Mouse (Mus musculus) gastrocnemius, adult 18-20 months (tissue): ENCODE measurements around the gene Hoxd3. TPM values are rescaled to one million over a fixed set of nuclear protein-coding genes. Genes with fewer than 3 reads are reported as not detected.

Experiments
- DNase-seq: peaks from one replicate; pipeline ENCODE4 v3.0.0; 2021; ENCODE audit warnings: low spot score
- microRNA-seq: library from miRNA; unstranded; fragments of <30 nt; microRNA quantifications from one replicate; pipeline ENCODE4 v1.2.0, GENCODE M21; 2021
- total RNA-seq, 2 experiments: library from RNA; stranded (reverse); gene quantifications; 2 replicates each; pipeline ENCODE4 v1.2.3; 2021

Gene Hoxd3
- total RNA-seq, 2 experiments from 2014 or later, result not detected

GRCm38 (mm10) chr2:74774359-74774758 is 62.6 kb downstream of the Hoxd3 start:
- DNase-seq, result no peak

- DNase-seq, result no peak
Measured at GRCm38 (mm10) chr2:74777536-74778275, 66.0 kb downstream of the Hoxd3 start.

GRCm38 (mm10) chr2:74781386-74781785 is 69.7 kb downstream of the Hoxd3 start:
- DNase-seq, result no peak

- peak; percentile 15 for DNase-seq
Measured at GRCm38 (mm10) chr2:74795531-74795930, 83.8 kb downstream of the Hoxd3 start.

Small RNA genes within 50 kb of the gene (microRNA-seq; reads per million reads assigned to microRNA genes)
- gene Gm44463 (not detected), gene Mir10b (31,031 reads per million, percentile 98 among the genes with 10 or more reads in this experiment)

Other genes with a start within 250 kb of the Hoxd3 start
- 10 to 100 TPM; 61.9 to 67.5 TPM for gene Lnpk, start 132.5 kb upstream of the Hoxd3 start, total RNA-seq
- not detected for gene Evx2, start 52.4 kb upstream of the Hoxd3 start, total RNA-seq
- not detected for gene Hoxd13, start 43.6 kb upstream of the Hoxd3 start, total RNA-seq
- gene Hoxd12, start 36.9 kb upstream of the Hoxd3 start, total RNA-seq, result not detected
- gene Hoxd11, start 32.4 kb upstream of the Hoxd3 start, total RNA-seq, result not detected
- gene Hoxd10, start 20.0 kb upstream of the Hoxd3 start, total RNA-seq, result 1 to 10 TPM; 5.0 to 6.1 TPM
- gene Hoxd9, start 14.2 kb upstream of the Hoxd3 start, total RNA-seq, result 10 to 100 TPM; 17.0 to 18.1 TPM
- 10 to 100 TPM; 32.2 to 40.3 TPM for gene Hoxd8, start 7.3 kb upstream of the Hoxd3 start, total RNA-seq
- 1 to 10 TPM; 1.0 to 1.3 TPM for gene Hoxd4, start within 50 bp of the Hoxd3 start, total RNA-seq
- under 1 TPM; 0.07 to 0.19 TPM for gene Gm28230, start 14.8 kb downstream of the Hoxd3 start, total RNA-seq
- not detected for gene Hoxd1, start 51.1 kb downstream of the Hoxd3 start, total RNA-seq
- 10 to 100 TPM; 30.7 to 38.1 TPM for gene Mtx2, start 113.9 kb downstream of the Hoxd3 start, total RNA-seq